Mouse (Mus musculus) layer of hippocampus, adult 6 months (tissue): ENCODE results near the gene Slc8b1. TPM values are rescaled to one million over a fixed set of nuclear protein-coding genes. Genes with fewer than 3 reads are reported as not detected.

ENCODE experiments used
- long read RNA-seq, 2 experiments: library from polyadenylated mRNA; unstranded; transcript quantifications; one replicate each; pipeline ENCODE4 v2.0.0; 2019 to 2020
- polyA plus RNA-seq: library from polyadenylated mRNA; unstranded; fragments of <200 nt; fragmentation: Nextera tagmentation; gene quantifications from 2 replicates; pipeline ENCODE4 v1.2.3, GENCODE M21; 2021

The Slc8b1 gene
- 4.0 and 6.6 TPM in 2 replicates for polyA plus RNA-seq
- long read RNA-seq, experiment 1, transcript Slc8b1-201 (16 exons, 2,898 nt) = major isoform, 5 of 11 reads
- long read RNA-seq, experiment 1, partial matches to known transcripts = 0 of 11 reads
- long read RNA-seq, experiment 1, other reads (novel, unspliced or antisense) = 4 of 11 reads
- long read RNA-seq, experiment 2, transcript Slc8b1-201 (16 exons, 2,898 nt) = major isoform, 18 of 33 reads
- long read RNA-seq, experiment 2, partial matches to known transcripts = 0 of 33 reads
- long read RNA-seq, experiment 2, other reads (novel, unspliced or antisense) = 10 of 33 reads

GRCm38 (mm10) chr5:120510982-120511642 lies at the start of gene Slc8b1:
TSS of gene Slc8b1 (plus strand) at chr5:120511168.

GRCm38 (mm10) chr5:120472770-120473169 lies 38.2 kb upstream of the Slc8b1 start, which contains the start of gene Sdsl:
TSS of gene Sdsl (minus strand) at chr5:120472810.

GRCm38 (mm10) chr5:120476296-120476695 lies 34.7 kb upstream of the Slc8b1 start, which contains the start of gene Sds:
TSS of gene Sds (plus strand) at chr5:120476526.

GRCm38 (mm10) chr5:120503144-120503795 lies 7.7 kb upstream of the Slc8b1 start, which contains the start of gene Plbd2:
TSS of gene Plbd2 (minus strand) at chr5:120503625.

Other genes with a start within 250 kb of the Slc8b1 start
- gene Lhx5, start 79.5 kb upstream of the Slc8b1 start, polyA plus RNA-seq = 0.19 and 0.20 TPM in 2 replicates
- 15.5 and 16.1 TPM in 2 replicates for gene Sdsl, start 38.4 kb upstream of the Slc8b1 start, polyA plus RNA-seq
- gene Sds, start 34.6 kb upstream of the Slc8b1 start, polyA plus RNA-seq = 0.34 and 0.35 TPM in 2 replicates
- gene Plbd2, start 7.5 kb upstream of the Slc8b1 start, polyA plus RNA-seq = 16.2 and 17.2 TPM in 2 replicates
- gene Tpcn1, start 77.5 kb downstream of the Slc8b1 start, polyA plus RNA-seq = 20.8 and 21.8 TPM in 2 replicates
- gene Iqcd, start 77.8 kb downstream of the Slc8b1 start, polyA plus RNA-seq = 0.94 and 1.9 TPM in 2 replicates
- 17.6 and 21.9 TPM in 2 replicates for gene Rita1, start 101.4 kb downstream of the Slc8b1 start, polyA plus RNA-seq
- gene Ddx54, start 101.6 kb downstream of the Slc8b1 start, polyA plus RNA-seq = 18.5 and 19.4 TPM in 2 replicates
- gene Cfap73, start 123.1 kb downstream of the Slc8b1 start, polyA plus RNA-seq = 0.36 and 0.54 TPM in 2 replicates
- gene Rasal1, start 137.6 kb downstream of the Slc8b1 start, polyA plus RNA-seq = 48.3 and 57.1 TPM in 2 replicates
- gene Dtx1, start 200.8 kb downstream of the Slc8b1 start, polyA plus RNA-seq = 16.9 and 20.6 TPM in 2 replicates
- 0.16 and 0.26 TPM in 2 replicates for gene Oas2, start 238.7 kb downstream of the Slc8b1 start, polyA plus RNA-seq